Mouse (Mus musculus) G1E (cell line): ENCODE results near the gene Astn2.

Source experiments
- CTCF ChIP-seq: IDR thresholded peaks from 2 replicates; pipeline ENCODE4 v1.5.1; 2012; ENCODE audit warnings: low read depth, low read length, inconsistent platforms, mixed read lengths
- TAL1 ChIP-seq: conservative IDR thresholded peaks from 2 replicates; pipeline ENCODE4 v1.6.1; 2012; ENCODE audit warnings: low read depth, low read length, inconsistent platforms, mixed read lengths

GRCm38 (mm10) chr4:65531621-65532020 is 872.8 kb downstream of the Astn2 start:
- TF ChIP-seq CTCF (no peak), TAL1 (no peak)
